Mouse (Mus musculus): ENCODE measurements around the gene Fam222b. TPM values are rescaled to one million over a fixed set of nuclear protein-coding genes. Genes with fewer than 3 reads are reported as not detected.

Fam222b gene
- polyA plus RNA-seq, 1 experiment from 2014 or later: 28.7 TPM

GRCm38 (mm10) chr11:78083595-78083994, 10.9 kb upstream of the Fam222b start:
- no peak overlapping the region for H3K4me3 ChIP-seq (replicated peaks; ENCODE audit: low read length)
- H3K27ac ChIP-seq: no peak overlapping the region
- 60% methylated on average over 1 of the region's 1 CpGs for WGBS
- ATAC-seq (ENCODE audit: low FRiP score) (no peak), DNase-seq (ENCODE audit: low spot score) (no peak)
- H3K36me3 ChIP-seq (replicated peaks; ENCODE audit: control insufficient read depth, insufficient read depth): no peaks in the 10 kb centered on the region
- H3K9ac ChIP-seq: no peak overlapping the region
- peaks cover 4% of the 10 kb centered on the region for H3K4me1 ChIP-seq (replicated peaks; ENCODE audit: control insufficient read depth, insufficient read depth, low read length)
- H3K4me2 ChIP-seq (replicated peaks): no peak overlapping the region
- H3K9me3 ChIP-seq (ENCODE audit: control insufficient read depth, low read length): no peaks in the 10 kb centered on the region
- 0 out of 2 replicates have a peak, but pooled peaks cover 3% of the 10 kb centered on the region for H3K27me3 ChIP-seq (ENCODE audit: control insufficient read depth, insufficient read depth, low read length)

GRCm38 (mm10) chr11:78086925-78087479, 7.5 kb upstream of the Fam222b start:
- H3K4me3 ChIP-seq (replicated peaks; ENCODE audit: low read length): no peak overlapping the region
- H3K4me2 ChIP-seq (replicated peaks): no peak overlapping the region
- no peak overlapping the region for H3K27ac ChIP-seq
- 78% methylated on average over 4 of the region's 4 CpGs for WGBS
- no peaks in the 10 kb centered on the region for H3K36me3 ChIP-seq (replicated peaks; ENCODE audit: control insufficient read depth, insufficient read depth)
- DNase-seq (ENCODE audit: low spot score): no peak
- no peaks in the 10 kb centered on the region for H3K9me3 ChIP-seq (ENCODE audit: control insufficient read depth, low read length)
- no peak for ATAC-seq (ENCODE audit: low FRiP score)
- H3K9ac ChIP-seq: no peak overlapping the region
- H3K27me3 ChIP-seq (ENCODE audit: control insufficient read depth, insufficient read depth, low read length): 0 out of 2 replicates have a peak, but pooled peaks cover 3% of the 10 kb centered on the region
- no peaks in the 10 kb centered on the region for H3K4me1 ChIP-seq (replicated peaks; ENCODE audit: control insufficient read depth, insufficient read depth, low read length)

GRCm38 (mm10) chr11:78087756-78088281, 6.6 kb upstream of the Fam222b start:
- Histone ChIP-seq H3K27me3 (ENCODE audit: control insufficient read depth, insufficient read depth, low read length) (0 out of 2 replicates have a peak, but pooled peaks cover 3% of the 10 kb centered on the region), H3K27ac (no peak overlapping the region), H3K9me3 (ENCODE audit: control insufficient read depth, low read length) (no peaks in the 10 kb centered on the region), H3K4me1 (replicated peaks; ENCODE audit: control insufficient read depth, insufficient read depth, low read length) (no peaks in the 10 kb centered on the region), H3K36me3 (replicated peaks; ENCODE audit: control insufficient read depth, insufficient read depth) (no peaks in the 10 kb centered on the region), H3K9ac (no peak overlapping the region), H3K4me2 (replicated peaks) (no peak overlapping the region), H3K4me3 (replicated peaks; ENCODE audit: low read length) (no peak overlapping the region)
- no peak for DNase-seq (ENCODE audit: low spot score)
- 81% methylated on average over 5 of the region's 5 CpGs for WGBS
- ATAC-seq (ENCODE audit: low FRiP score): no peak

GRCm38 (mm10) chr11:78094137-78094503, 340 bp upstream of the Fam222b start:
- WGBS: 60% methylated on average over 11 of the region's 11 CpGs
- peak overlapping the region; percentile 83 for H3K4me3 ChIP-seq (replicated peaks; ENCODE audit: low read length)
- H3K9ac ChIP-seq: peak overlapping the region; percentile 89
- H3K4me1 ChIP-seq (replicated peaks; ENCODE audit: control insufficient read depth, insufficient read depth, low read length): peaks cover 29% of the 10 kb centered on the region
- H3K9me3 ChIP-seq (ENCODE audit: control insufficient read depth, low read length): no peaks in the 10 kb centered on the region
- H3K4me2 ChIP-seq (replicated peaks): peak overlapping the region; percentile 86
- H3K27ac ChIP-seq: peak overlapping the region; percentile 89
- no peaks in the 10 kb centered on the region for H3K36me3 ChIP-seq (replicated peaks; ENCODE audit: control insufficient read depth, insufficient read depth)
- peak; percentile 31; the same call in 1 of the 2 replicates for ATAC-seq (ENCODE audit: low FRiP score)
- H3K27me3 ChIP-seq (ENCODE audit: control insufficient read depth, insufficient read depth, low read length): no peaks in the 10 kb centered on the region
- DNase-seq (ENCODE audit: low spot score): no peak

- H3K9ac ChIP-seq: peak overlapping the region; percentile 89
- no peaks in the 10 kb centered on the region for H3K9me3 ChIP-seq (ENCODE audit: control insufficient read depth, low read length)
- no peaks in the 10 kb centered on the region for H3K27me3 ChIP-seq (ENCODE audit: control insufficient read depth, insufficient read depth, low read length)
- H3K4me1 ChIP-seq (replicated peaks; ENCODE audit: control insufficient read depth, insufficient read depth, low read length): peaks cover 29% of the 10 kb centered on the region
- peaks cover 4% of the 10 kb centered on the region; the same call in 1 of the 2 replicates for H3K36me3 ChIP-seq (replicated peaks; ENCODE audit: control insufficient read depth, insufficient read depth)
- H3K27ac ChIP-seq: peak overlapping the region; percentile 89
- H3K4me3 ChIP-seq (replicated peaks; ENCODE audit: low read length): peak overlapping the region; percentile 83
- DNase-seq (ENCODE audit: low spot score) (no peak), ATAC-seq (ENCODE audit: low FRiP score) (no peak)
- H3K4me2 ChIP-seq (replicated peaks): peak overlapping the region; percentile 86
- WGBS: 26% methylated on average over 5 of the region's 5 CpGs
Observed at GRCm38 (mm10) chr11:78095144-78095516, 670 bp downstream of the Fam222b start.

GRCm38 (mm10) chr11:78097077-78097476, 2.6 kb downstream of the Fam222b start:
- Histone ChIP-seq H3K27me3 (ENCODE audit: control insufficient read depth, insufficient read depth, low read length) (no peaks in the 10 kb centered on the region), H3K4me2 (replicated peaks) (peak overlapping the region; percentile 48), H3K9me3 (ENCODE audit: control insufficient read depth, low read length) (no peaks in the 10 kb centered on the region), H3K9ac (peak overlapping the region; percentile 51), H3K4me3 (replicated peaks; ENCODE audit: low read length) (peak overlapping the region; percentile 5), H3K36me3 (replicated peaks; ENCODE audit: control insufficient read depth, insufficient read depth) (peaks cover 4% of the 10 kb centered on the region; the same call in 1 of the 2 replicates), H3K27ac (no peak overlapping the region), H3K4me1 (replicated peaks; ENCODE audit: control insufficient read depth, insufficient read depth, low read length) (peaks cover 29% of the 10 kb centered on the region)
- no peak for ATAC-seq (ENCODE audit: low FRiP score)
- WGBS: 52% methylated on average over 3 of the region's 3 CpGs
- DNase-seq (ENCODE audit: low spot score): no peak

GRCm38 (mm10) chr11:78100746-78101145, 6.3 kb downstream of the Fam222b start:
- 92% methylated on average over 11 of the region's 11 CpGs for whole genome bisulfite sequencing
- no peaks in the 10 kb centered on the region for H3K9me3 ChIP-seq (ENCODE audit: control insufficient read depth, low read length)
- ATAC-seq (ENCODE audit: low FRiP score) (no peak), DNase-seq (ENCODE audit: low spot score) (no peak)
- peaks cover 4% of the 10 kb centered on the region; the same call in 1 of the 2 replicates for H3K36me3 ChIP-seq (replicated peaks; ENCODE audit: control insufficient read depth, insufficient read depth)
- H3K9ac ChIP-seq: no peak overlapping the region
- peaks cover 23% of the 10 kb centered on the region for H3K4me1 ChIP-seq (replicated peaks; ENCODE audit: control insufficient read depth, insufficient read depth, low read length)
- no peaks in the 10 kb centered on the region for H3K27me3 ChIP-seq (ENCODE audit: control insufficient read depth, insufficient read depth, low read length)
- no peak overlapping the region for H3K4me3 ChIP-seq (replicated peaks; ENCODE audit: low read length)
- no peak overlapping the region for H3K4me2 ChIP-seq (replicated peaks)
- H3K27ac ChIP-seq: no peak overlapping the region

GRCm38 (mm10) chr11:78102142-78102541, 7.7 kb downstream of the Fam222b start:
- no peak overlapping the region for H3K4me2 ChIP-seq (replicated peaks)
- WGBS: 95% methylated on average over 5 of the region's 5 CpGs
- no peaks in the 10 kb centered on the region for H3K9me3 ChIP-seq (ENCODE audit: control insufficient read depth, low read length)
- H3K9ac ChIP-seq: no peak overlapping the region
- no peaks in the 10 kb centered on the region for H3K27me3 ChIP-seq (ENCODE audit: control insufficient read depth, insufficient read depth, low read length)
- ATAC-seq (ENCODE audit: low FRiP score) (no peak), DNase-seq (ENCODE audit: low spot score) (no peak)
- peaks cover 4% of the 10 kb centered on the region; the same call in 1 of the 2 replicates for H3K36me3 ChIP-seq (replicated peaks; ENCODE audit: control insufficient read depth, insufficient read depth)
- no peak overlapping the region for H3K4me3 ChIP-seq (replicated peaks; ENCODE audit: low read length)
- peaks cover 9% of the 10 kb centered on the region for H3K4me1 ChIP-seq (replicated peaks; ENCODE audit: control insufficient read depth, insufficient read depth, low read length)
- no peak overlapping the region for H3K27ac ChIP-seq

GRCm38 (mm10) chr11:78102958-78103747, 8.7 kb downstream of the Fam222b start:
- H3K4me3 ChIP-seq (replicated peaks; ENCODE audit: low read length): no peak overlapping the region
- H3K36me3 ChIP-seq (replicated peaks; ENCODE audit: control insufficient read depth, insufficient read depth): peaks cover 4% of the 10 kb centered on the region; the same call in 1 of the 2 replicates
- ATAC-seq (ENCODE audit: low FRiP score): no peak
- 75% methylated on average over 5 of the region's 5 CpGs for WGBS
- H3K9ac ChIP-seq: no peak overlapping the region
- H3K27ac ChIP-seq: no peak overlapping the region
- no peak for DNase-seq (ENCODE audit: low spot score)
- no peak overlapping the region for H3K4me2 ChIP-seq (replicated peaks)
- no peaks in the 10 kb centered on the region for H3K27me3 ChIP-seq (ENCODE audit: control insufficient read depth, insufficient read depth, low read length)
- H3K4me1 ChIP-seq (replicated peaks; ENCODE audit: control insufficient read depth, insufficient read depth, low read length): no peaks in the 10 kb centered on the region
- no peaks in the 10 kb centered on the region for H3K9me3 ChIP-seq (ENCODE audit: control insufficient read depth, low read length)
